Mouse (Mus musculus) lung, embryonic 16.5 days (tissue): ENCODE data around the gene Ppp1r9a. TPM values are rescaled to one million over a fixed set of nuclear protein-coding genes. Genes with fewer than 3 reads are reported as not detected.

Experiments
- ATAC-seq: fragments of 200-750 bp; cut with Nextera tagmentation; 2 replicates; pipeline ENCODE4 v1.8.0; 2017; ENCODE audit warnings: low read depth, mild to moderate bottlenecking, moderate library complexity
- H3K27ac ChIP-seq: fragments of 300-500 bp; sonication (generic); 2 replicates; pipeline ENCODE4 v1.5.1; 2014; ENCODE audit warnings: mild to moderate bottlenecking, control low read depth, low read length
- H3K27me3 ChIP-seq: fragments of 300-500 bp; sonication (generic); 2 replicates; pipeline ENCODE4 v1.6.1; 2014; ENCODE audit warnings: low read depth, low read length, mixed read lengths; ENCODE audit not compliant: control insufficient read depth, insufficient read depth
- H3K36me3 ChIP-seq: fragments of 300-500 bp; sonication (generic); 2 replicates; pipeline ENCODE4 v1.6.1; 2014; ENCODE audit warnings: low read length; ENCODE audit not compliant: control insufficient read depth, insufficient read depth
- H3K4me1 ChIP-seq: fragments of 300-500 bp; sonication (generic); replicated peaks from 2 replicates; pipeline ENCODE4 v1.6.1; 2014; ENCODE audit warnings: low read length, mixed read lengths; ENCODE audit not compliant: control insufficient read depth, insufficient read depth
- H3K4me2 ChIP-seq: fragments of 300-500 bp; sonication (generic); 2 replicates; pipeline ENCODE4 v1.6.1; 2014; ENCODE audit warnings: low read depth, low read length, control low read depth
- H3K4me3 ChIP-seq: fragments of 300-500 bp; sonication (generic); 2 replicates; pipeline ENCODE4 v1.5.1; 2014; ENCODE audit warnings: mild to moderate bottlenecking, low read length, control low read depth
- H3K9ac ChIP-seq: fragments of 300-500 bp; sonication (generic); 2 replicates; pipeline ENCODE4 v1.6.1; 2014; ENCODE audit warnings: low read length, control low read depth
- H3K9me3 ChIP-seq: fragments of 300-500 bp; sonication (generic); 2 replicates; pipeline ENCODE4 v1.6.1; 2016; ENCODE audit warnings: low read length; ENCODE audit not compliant: control insufficient read depth
- WGBS: fragments of 180-500 bp; shearing (Covaris S2); extraction: QIAGEN DNeasy Blood & Tissue Kit; methylation state at CpG from one replicate; pipeline ENCODE4 v1.1.7; 2014; 5-methylcytosine and 5-hydroxymethylcytosine counted together
- polyA plus RNA-seq: library from polyadenylated mRNA; unstranded; fragments of >200 nt; fragmentation: Nextera tagmentation; extraction: Ambion mirVana; gene quantifications from 2 replicates; pipeline ENCODE4 v1.2.1, GENCODE M21; 2015

Ppp1r9a gene
- polyA plus RNA-seq, 1 experiment from 2014 or later, result 15.4 TPM

- Histone ChIP-seq H3K9me3 (no peaks in the 10 kb centered on the region), H3K36me3 (no peaks in the 10 kb centered on the region), H3K4me3 (no peak overlapping the region), H3K4me2 (no peak overlapping the region), H3K27me3 (no peaks in the 10 kb centered on the region), H3K4me1 (peaks cover 4% of the 10 kb centered on the region), H3K9ac (no peak overlapping the region), H3K27ac (no peak overlapping the region)
- 71% methylated on average over 9 of the region's 9 CpGs for WGBS
- no peak for ATAC-seq
These were observed 192.8 kb downstream of the Ppp1r9a start for GRCm38 (mm10) chr6:5095365-5095973.

- Histone ChIP-seq H3K4me3 (no peak overlapping the region), H3K36me3 (no peaks in the 10 kb centered on the region), H3K9ac (no peak overlapping the region), H3K27me3 (no peaks in the 10 kb centered on the region), H3K4me2 (no peak overlapping the region), H3K4me1 (peaks cover 4% of the 10 kb centered on the region), H3K9me3 (no peaks in the 10 kb centered on the region), H3K27ac (no peak overlapping the region)
- no peak for ATAC-seq
- 80% methylated on average over 3 of the region's 3 CpGs for WGBS
These were observed 194.6 kb downstream of the Ppp1r9a start for GRCm38 (mm10) chr6:5097309-5097708.

- 38% methylated on average over 5 of the region's 5 CpGs for WGBS
- Histone ChIP-seq H3K9me3 (no peaks in the 10 kb centered on the region), H3K4me2 (no peak overlapping the region), H3K9ac (no peak overlapping the region), H3K27ac (no peak overlapping the region), H3K4me1 (peaks cover 6% of the 10 kb centered on the region), H3K4me3 (no peak overlapping the region), H3K27me3 (no peaks in the 10 kb centered on the region), H3K36me3 (no peaks in the 10 kb centered on the region)
- ATAC-seq, result no peak
These were observed 196.6 kb downstream of the Ppp1r9a start for GRCm38 (mm10) chr6:5099282-5099681.

GRCm38 (mm10) chr6:5099842-5100241 lies 197.1 kb downstream of the Ppp1r9a start:
- Histone ChIP-seq H3K27me3 (no peaks in the 10 kb centered on the region), H3K4me1 (peaks cover 6% of the 10 kb centered on the region), H3K27ac (no peak overlapping the region), H3K36me3 (no peaks in the 10 kb centered on the region), H3K9me3 (no peaks in the 10 kb centered on the region), H3K4me3 (no peak overlapping the region), H3K4me2 (no peak overlapping the region), H3K9ac (no peak overlapping the region)
- WGBS, result 43% methylated on average over 8 of the region's 8 CpGs
- no peak for ATAC-seq

GRCm38 (mm10) chr6:5100347-5100746 lies 197.6 kb downstream of the Ppp1r9a start:
- ATAC-seq, result no peak
- WGBS, result 72% methylated on average over 10 of the region's 10 CpGs
- no peaks in the 10 kb centered on the region for H3K9me3 ChIP-seq
- H3K9ac ChIP-seq, result no peak overlapping the region
- H3K4me1 ChIP-seq, result peaks cover 6% of the 10 kb centered on the region
- no peak overlapping the region for H3K27ac ChIP-seq
- no peaks in the 10 kb centered on the region for H3K27me3 ChIP-seq
- no peak overlapping the region for H3K4me3 ChIP-seq
- no peaks in the 10 kb centered on the region for H3K36me3 ChIP-seq
- no peak overlapping the region for H3K4me2 ChIP-seq

GRCm38 (mm10) chr6:5102741-5103140 lies 200.0 kb downstream of the Ppp1r9a start:
- Histone ChIP-seq H3K27ac (no peak overlapping the region), H3K36me3 (no peaks in the 10 kb centered on the region), H3K9ac (no peak overlapping the region), H3K4me3 (no peak overlapping the region), H3K9me3 (no peaks in the 10 kb centered on the region), H3K27me3 (no peaks in the 10 kb centered on the region), H3K4me1 (peaks cover 6% of the 10 kb centered on the region), H3K4me2 (no peak overlapping the region)
- ATAC-seq, result no peak
- WGBS, result 27% methylated on average over 2 of the region's 2 CpGs

GRCm38 (mm10) chr6:5103769-5104168 lies 201.1 kb downstream of the Ppp1r9a start:
- no peaks in the 10 kb centered on the region for H3K27me3 ChIP-seq
- H3K4me3 ChIP-seq, result no peak overlapping the region
- WGBS, result 31% methylated on average over 6 of the region's 6 CpGs
- H3K4me1 ChIP-seq, result peaks cover 6% of the 10 kb centered on the region
- no peaks in the 10 kb centered on the region for H3K36me3 ChIP-seq
- no peak overlapping the region for H3K9ac ChIP-seq
- H3K9me3 ChIP-seq, result no peaks in the 10 kb centered on the region
- ATAC-seq, result 0 out of 2 replicates have a peak, but pooled peaks have one; percentile 38
- no peak overlapping the region for H3K27ac ChIP-seq
- H3K4me2 ChIP-seq, result no peak overlapping the region

GRCm38 (mm10) chr6:5104238-5104637 lies 201.5 kb downstream of the Ppp1r9a start:
- Histone ChIP-seq H3K4me2 (no peak overlapping the region), H3K27me3 (no peaks in the 10 kb centered on the region), H3K27ac (no peak overlapping the region), H3K36me3 (no peaks in the 10 kb centered on the region), H3K4me3 (no peak overlapping the region), H3K9ac (no peak overlapping the region), H3K9me3 (no peaks in the 10 kb centered on the region), H3K4me1 (peaks cover 2% of the 10 kb centered on the region)
- no peak for ATAC-seq
- WGBS, result 81% methylated on average over 7 of the region's 7 CpGs

- ATAC-seq, result no peak
- H3K9me3 ChIP-seq, result no peaks in the 10 kb centered on the region
- H3K4me2 ChIP-seq, result no peak overlapping the region
- no peak overlapping the region for H3K9ac ChIP-seq
- no peaks in the 10 kb centered on the region for H3K36me3 ChIP-seq
- WGBS, result 72% methylated on average over 3 of the region's 3 CpGs
- no peaks in the 10 kb centered on the region for H3K27me3 ChIP-seq
- no peak overlapping the region for H3K4me3 ChIP-seq
- H3K4me1 ChIP-seq, result peaks cover 12% of the 10 kb centered on the region
- H3K27ac ChIP-seq, result no peak overlapping the region
These were observed 205.8 kb downstream of the Ppp1r9a start for GRCm38 (mm10) chr6:5108494-5108893.
